Mouse (Mus musculus): ENCODE results near the gene AU018091. TPM values are rescaled to one million over a fixed set of nuclear protein-coding genes. Genes with fewer than 3 reads are reported as not detected.

AU018091 gene
- polyA plus RNA-seq (2016; fragmentation: Nextera tagmentation; extraction: Ambion mirVana) = 0.14 and 0.23 TPM in 2 replicates

GRCm38 (mm10) chr7:3168925-3169324, at the start of gene AU018091:
Gene AU018091, minus strand, starts transcription at chr7:3169203.
- Histone ChIP-seq H3K36me3 (no peaks in the 10 kb centered on the region), H3K27ac (no peak within 1 kb of the TSS), H3K9ac (no peak within 1 kb of the TSS), H3K4me3 (no peak within 1 kb of the TSS), H3K27me3 (no peaks in the 10 kb centered on the region), H3K9me3 (replicated peaks) (peaks cover 8% of the 10 kb centered on the region; the same call in 1 of the 2 replicates), H3K4me2 (replicated peaks) (no peak within 1 kb of the TSS), H3K4me1 (no peaks in the 10 kb centered on the region)
- 86% methylated on average over 3 of the region's 3 CpGs for WGBS
- ATAC-seq (ENCODE audit: low FRiP score) = no peak

DNA sequence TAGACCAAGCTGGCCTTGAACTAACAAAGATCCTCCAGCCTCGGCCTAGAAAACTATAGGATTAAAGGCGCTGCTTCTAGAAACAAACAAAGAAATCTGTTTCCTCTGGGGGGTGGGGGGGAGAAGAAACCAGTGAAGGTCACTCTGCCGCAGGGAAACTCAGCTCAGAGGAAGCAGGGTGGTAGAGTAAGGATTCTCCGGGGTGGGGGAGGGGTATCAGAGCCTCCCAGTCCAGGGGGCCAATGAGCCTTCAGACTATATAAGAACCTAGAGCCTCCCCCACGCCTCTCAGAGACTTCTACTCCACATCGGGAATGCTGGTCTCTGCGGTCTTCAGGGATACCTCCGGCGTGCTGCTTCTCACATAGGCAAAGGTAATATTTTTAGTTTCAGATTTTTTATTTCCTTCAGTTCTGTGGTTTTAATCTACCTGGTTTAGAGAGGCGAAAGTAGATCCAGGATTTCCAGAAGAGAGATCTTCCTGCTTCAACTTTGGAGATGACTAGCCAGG, 48.6 kb upstream of the AU018091 start:
- H3K4me1 ChIP-seq = no peaks in the 10 kb centered on the region
- H3K9me3 ChIP-seq (replicated peaks) = no peaks in the 10 kb centered on the region
- 23% methylated on average over 10 of the region's 10 CpGs for WGBS
- H3K9ac ChIP-seq = no peak overlapping the region
- H3K36me3 ChIP-seq = no peaks in the 10 kb centered on the region
- ATAC-seq (ENCODE audit: low FRiP score) = no peak
- H3K27me3 ChIP-seq = peaks cover 32% of the 10 kb centered on the region
- H3K4me3 ChIP-seq = no peak overlapping the region
- H3K4me2 ChIP-seq (replicated peaks) = no peak overlapping the region
- no peak overlapping the region for H3K27ac ChIP-seq

DNA sequence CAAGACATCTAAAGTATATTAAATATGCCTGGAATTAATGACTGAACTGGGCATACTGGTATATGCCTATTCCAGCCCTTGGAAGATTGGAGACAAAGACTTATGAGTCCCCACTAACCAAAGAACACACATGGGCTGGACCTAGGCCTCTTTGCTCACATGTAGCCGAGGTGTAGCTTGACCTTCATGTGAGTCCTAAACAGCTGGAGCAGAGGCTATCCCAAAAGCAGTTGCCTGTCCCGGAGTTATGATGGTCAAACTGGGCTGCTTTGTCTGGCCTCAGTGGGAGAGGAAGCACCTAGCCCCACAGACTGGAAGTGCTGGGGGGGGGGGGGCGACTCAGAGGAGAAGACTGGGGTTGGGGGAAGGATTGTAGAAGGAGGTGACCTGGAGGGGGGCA, 47.3 kb upstream of the AU018091 start:
- H3K4me1 ChIP-seq = no peaks in the 10 kb centered on the region
- no peaks in the 10 kb centered on the region for H3K36me3 ChIP-seq
- no peak overlapping the region for H3K4me2 ChIP-seq (replicated peaks)
- H3K4me3 ChIP-seq = no peak overlapping the region
- H3K27me3 ChIP-seq = peaks cover 32% of the 10 kb centered on the region
- H3K9me3 ChIP-seq (replicated peaks) = no peaks in the 10 kb centered on the region
- WGBS = 79% methylated on average over 2 of the region's 3 CpGs
- no peak overlapping the region for H3K9ac ChIP-seq
- ATAC-seq (ENCODE audit: low FRiP score) = no peak
- H3K27ac ChIP-seq = no peak overlapping the region

DNA sequence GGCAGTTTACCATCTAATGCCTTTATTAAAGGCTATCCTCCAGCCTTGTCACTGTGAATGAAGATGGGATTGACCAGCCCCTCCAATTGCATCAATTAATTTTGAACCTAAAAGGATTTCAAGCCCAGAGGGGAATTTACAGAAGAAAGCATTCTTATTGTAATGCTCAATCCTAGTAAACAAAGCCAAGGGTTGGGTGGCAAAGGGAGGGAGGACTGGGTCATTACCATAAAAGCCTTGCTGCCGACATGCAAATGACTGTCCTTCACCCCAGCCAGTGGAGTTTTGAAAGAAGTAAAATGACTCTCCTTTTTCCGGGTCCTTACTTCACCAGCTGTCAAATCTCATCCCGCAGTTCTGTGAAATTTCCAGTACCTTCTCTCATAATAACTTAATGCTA, 44.6 kb upstream of the AU018091 start:
- no peak overlapping the region for H3K27ac ChIP-seq
- peaks cover 13% of the 10 kb centered on the region for H3K27me3 ChIP-seq
- H3K36me3 ChIP-seq = no peaks in the 10 kb centered on the region
- H3K4me3 ChIP-seq = no peak overlapping the region
- 12% methylated on average over 3 of the region's 3 CpGs for WGBS
- H3K9me3 ChIP-seq (replicated peaks) = no peaks in the 10 kb centered on the region
- ATAC-seq (ENCODE audit: low FRiP score) = no peak
- no peaks in the 10 kb centered on the region for H3K4me1 ChIP-seq
- no peak overlapping the region for H3K4me2 ChIP-seq (replicated peaks)
- H3K9ac ChIP-seq = no peak overlapping the region

DNA sequence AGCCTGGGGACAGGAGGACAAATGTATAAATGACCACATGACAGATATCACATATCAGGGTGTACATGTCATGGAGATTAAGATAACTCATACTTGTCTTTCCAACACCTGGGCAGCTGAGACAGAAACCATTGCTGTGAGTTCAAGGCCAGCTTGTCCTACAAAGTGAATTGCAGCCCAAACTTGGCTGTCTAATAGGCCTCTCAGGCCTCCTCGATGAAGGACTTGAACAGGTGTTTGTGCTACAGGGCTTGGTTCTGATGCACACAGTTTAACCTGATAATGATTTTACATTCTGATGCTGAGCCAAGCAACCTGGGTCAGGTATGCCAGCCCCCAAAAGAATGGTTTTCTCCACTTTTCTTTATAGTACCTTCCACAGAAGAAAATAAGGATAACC, 44.2 kb upstream of the AU018091 start:
- no peak overlapping the region for H3K27ac ChIP-seq
- no peak overlapping the region for H3K4me2 ChIP-seq (replicated peaks)
- H3K36me3 ChIP-seq = no peaks in the 10 kb centered on the region
- 39% methylated on average over 1 of the region's 1 CpGs for WGBS
- H3K4me1 ChIP-seq = no peaks in the 10 kb centered on the region
- no peaks in the 10 kb centered on the region for H3K9me3 ChIP-seq (replicated peaks)
- ATAC-seq (ENCODE audit: low FRiP score) = no peak
- no peak overlapping the region for H3K9ac ChIP-seq
- H3K27me3 ChIP-seq = peaks cover 9% of the 10 kb centered on the region
- no peak overlapping the region for H3K4me3 ChIP-seq

DNA sequence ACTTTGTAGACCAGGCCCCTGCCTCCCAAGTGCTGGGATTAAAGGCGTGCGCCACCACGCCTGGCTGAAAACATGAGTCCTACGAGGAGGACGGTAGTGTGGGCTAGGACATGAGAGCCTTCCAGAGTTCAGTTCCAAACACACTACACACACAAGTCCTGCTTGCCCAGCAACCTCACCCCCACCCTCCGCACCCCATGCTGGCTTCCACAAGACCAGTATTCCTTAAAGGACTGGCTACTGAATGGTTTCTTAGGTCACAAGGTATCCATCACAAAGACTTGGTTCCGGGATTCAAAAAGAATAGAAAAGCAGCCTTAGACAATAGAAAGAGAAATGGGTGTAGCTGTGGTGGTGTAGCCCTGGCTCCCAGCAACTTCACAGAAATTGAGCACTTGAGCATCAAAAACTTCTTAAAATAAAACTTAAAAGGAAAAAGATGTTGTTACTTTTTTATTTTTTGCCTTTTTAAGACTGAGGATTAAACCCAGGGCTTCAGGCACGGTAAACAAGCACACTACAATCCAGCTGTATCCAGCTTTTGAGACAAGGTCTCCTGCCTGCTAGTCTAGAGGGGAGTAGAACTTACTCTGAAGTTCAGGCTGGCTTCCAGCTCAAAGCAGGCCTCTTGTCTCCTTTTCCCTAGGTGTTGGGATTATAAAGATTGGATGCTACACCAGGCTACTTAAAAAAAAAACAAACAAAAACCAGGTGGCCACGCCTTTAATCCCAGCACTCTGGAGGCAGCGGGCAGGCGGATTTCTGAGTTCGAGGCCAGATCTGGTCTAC, 43.2 kb upstream of the AU018091 start:
- no peak for ATAC-seq (ENCODE audit: low FRiP score)
- no peak overlapping the region for H3K4me3 ChIP-seq
- no peak overlapping the region for H3K27ac ChIP-seq
- no peak overlapping the region for H3K4me2 ChIP-seq (replicated peaks)
- no peaks in the 10 kb centered on the region for H3K4me1 ChIP-seq
- no peaks in the 10 kb centered on the region for H3K9me3 ChIP-seq (replicated peaks)
- H3K9ac ChIP-seq = no peak overlapping the region
- no peaks in the 10 kb centered on the region for H3K36me3 ChIP-seq
- H3K27me3 ChIP-seq = no peaks in the 10 kb centered on the region
- 47% methylated on average over 12 of the region's 12 CpGs for WGBS

DNA sequence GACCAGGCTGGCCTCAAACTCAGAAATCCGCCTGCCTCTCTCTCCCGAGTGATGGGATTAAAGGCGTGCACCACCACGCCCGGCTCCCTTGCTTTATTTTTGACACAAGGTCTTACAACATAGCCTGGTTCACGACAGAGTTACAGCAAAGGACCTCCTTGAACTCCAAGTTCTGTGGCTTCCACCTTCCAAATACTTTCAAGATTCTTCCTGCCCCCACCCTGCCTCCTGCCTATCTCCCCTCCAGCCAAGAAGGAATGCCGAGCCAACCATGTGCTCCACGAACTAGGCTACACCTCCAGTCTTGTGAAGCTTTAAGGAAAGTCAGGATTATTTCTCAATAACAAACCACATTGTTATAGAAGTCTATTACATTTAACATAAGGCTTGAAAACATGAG, 42.5 kb upstream of the AU018091 start:
- H3K9me3 ChIP-seq (replicated peaks) = no peaks in the 10 kb centered on the region
- H3K9ac ChIP-seq = no peak overlapping the region
- H3K27me3 ChIP-seq = no peaks in the 10 kb centered on the region
- H3K36me3 ChIP-seq = no peaks in the 10 kb centered on the region
- no peak overlapping the region for H3K4me3 ChIP-seq
- no peak overlapping the region for H3K27ac ChIP-seq
- H3K4me2 ChIP-seq (replicated peaks) = no peak overlapping the region
- no peaks in the 10 kb centered on the region for H3K4me1 ChIP-seq
- no peak for ATAC-seq (ENCODE audit: low FRiP score)
- WGBS = 74% methylated on average over 8 of the region's 8 CpGs

GRCm38 (mm10) chr7:3210605-3211004, 41.6 kb upstream of the AU018091 start:
- Histone ChIP-seq H3K27ac (no peak overlapping the region), H3K4me2 (replicated peaks) (no peak overlapping the region), H3K4me3 (no peak overlapping the region), H3K9me3 (replicated peaks) (no peaks in the 10 kb centered on the region), H3K9ac (no peak overlapping the region), H3K27me3 (no peaks in the 10 kb centered on the region), H3K4me1 (no peaks in the 10 kb centered on the region), H3K36me3 (no peaks in the 10 kb centered on the region)
- ATAC-seq (ENCODE audit: low FRiP score) = no peak
- WGBS = 43% methylated on average over 6 of the region's 6 CpGs

- H3K36me3 ChIP-seq = no peaks in the 10 kb centered on the region
- H3K27ac ChIP-seq = no peak overlapping the region
- no peak overlapping the region for H3K4me3 ChIP-seq
- H3K9me3 ChIP-seq (replicated peaks) = no peaks in the 10 kb centered on the region
- 10% methylated on average over 4 of the region's 4 CpGs for WGBS
- H3K4me1 ChIP-seq = no peaks in the 10 kb centered on the region
- ATAC-seq (ENCODE audit: low FRiP score) = no peak
- H3K4me2 ChIP-seq (replicated peaks) = no peak overlapping the region
- no peaks in the 10 kb centered on the region for H3K27me3 ChIP-seq
- no peak overlapping the region for H3K9ac ChIP-seq
Observed at GRCm38 (mm10) chr7:3206520-3206919, 37.5 kb upstream of the AU018091 start.

DNA sequence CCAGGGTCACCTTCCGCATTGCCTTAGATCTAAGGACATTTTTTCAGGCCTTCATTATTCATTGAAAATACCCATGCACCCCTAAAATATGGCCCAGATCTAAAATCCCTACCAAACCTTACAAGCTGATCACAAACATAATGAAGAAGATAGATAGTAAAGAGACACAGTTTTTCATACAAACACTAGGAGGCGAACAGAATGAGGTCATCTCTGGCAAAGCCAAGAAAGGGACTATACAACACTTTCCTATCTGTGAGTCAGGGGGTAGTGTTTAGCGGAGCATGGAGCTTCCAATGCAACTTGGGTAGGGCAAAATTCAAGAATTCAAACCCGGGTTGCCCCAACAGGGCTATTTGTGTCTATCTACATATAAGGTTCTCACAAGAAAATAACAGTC, 35.6 kb upstream of the AU018091 start:
- 77% methylated on average over 4 of the region's 4 CpGs for WGBS
- no peak overlapping the region for H3K4me3 ChIP-seq

GRCm38 (mm10) chr7:3203890-3204289, 34.9 kb upstream of the AU018091 start:
- H3K9ac ChIP-seq = no peak overlapping the region
- no peak for ATAC-seq (ENCODE audit: low FRiP score)
- WGBS = 18% methylated on average over 3 of the region's 3 CpGs

More for the DNA sequence above, 35.6 kb upstream of the AU018091 start:
- Histone ChIP-seq H3K36me3 (no peaks in the 10 kb centered on the region), H3K4me1 (no peaks in the 10 kb centered on the region), H3K27me3 (no peaks in the 10 kb centered on the region), H3K27ac (no peak overlapping the region), H3K9ac (no peak overlapping the region), H3K4me2 (replicated peaks) (no peak overlapping the region), H3K9me3 (replicated peaks) (no peaks in the 10 kb centered on the region)
- no peak for ATAC-seq (ENCODE audit: low FRiP score)

DNA sequence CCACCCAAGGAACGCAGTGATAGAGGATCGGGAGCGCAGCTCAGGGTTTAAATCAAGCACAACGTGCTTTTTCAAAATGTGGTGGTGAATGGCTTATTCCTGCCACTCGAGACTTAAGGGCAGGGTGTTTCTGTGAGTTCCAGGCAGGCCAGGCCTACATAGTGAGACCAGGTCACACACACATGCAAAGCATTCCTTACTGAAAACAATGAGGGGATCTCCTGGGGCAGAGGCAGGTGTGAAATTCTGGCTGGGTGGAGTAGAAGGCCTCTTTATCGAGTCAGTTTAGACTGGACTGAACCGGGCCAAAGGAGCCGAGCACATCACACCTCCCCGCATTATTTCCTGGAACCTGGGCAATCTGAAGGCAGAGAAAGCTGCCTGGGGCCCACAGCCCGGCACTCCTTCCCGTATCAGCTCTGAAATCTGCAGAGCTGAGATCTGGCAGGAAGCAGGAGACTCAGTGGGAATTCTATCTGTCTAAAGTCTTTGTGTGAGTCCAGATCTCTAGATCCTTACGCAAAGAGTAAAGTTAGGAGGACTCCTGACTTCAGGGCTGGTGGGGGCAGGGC, 32.2 kb upstream of the AU018091 start:
- no peaks in the 10 kb centered on the region for H3K9me3 ChIP-seq (replicated peaks)
- no peak overlapping the region for H3K27ac ChIP-seq
- ATAC-seq (ENCODE audit: low FRiP score) = no peak
- H3K27me3 ChIP-seq = no peaks in the 10 kb centered on the region
- H3K36me3 ChIP-seq = no peaks in the 10 kb centered on the region
- H3K4me1 ChIP-seq = no peaks in the 10 kb centered on the region
- H3K4me2 ChIP-seq (replicated peaks) = no peak overlapping the region
- H3K4me3 ChIP-seq = no peak overlapping the region
- 37% methylated on average over 12 of the region's 12 CpGs for WGBS
- no peak overlapping the region for H3K9ac ChIP-seq

More at GRCm38 (mm10) chr7:3203890-3204289, 34.9 kb upstream of the AU018091 start:
- Histone ChIP-seq H3K9me3 (replicated peaks) (no peaks in the 10 kb centered on the region), H3K27me3 (no peaks in the 10 kb centered on the region), H3K4me3 (no peak overlapping the region), H3K4me2 (replicated peaks) (no peak overlapping the region), H3K36me3 (no peaks in the 10 kb centered on the region), H3K27ac (no peak overlapping the region), H3K4me1 (no peaks in the 10 kb centered on the region)

DNA sequence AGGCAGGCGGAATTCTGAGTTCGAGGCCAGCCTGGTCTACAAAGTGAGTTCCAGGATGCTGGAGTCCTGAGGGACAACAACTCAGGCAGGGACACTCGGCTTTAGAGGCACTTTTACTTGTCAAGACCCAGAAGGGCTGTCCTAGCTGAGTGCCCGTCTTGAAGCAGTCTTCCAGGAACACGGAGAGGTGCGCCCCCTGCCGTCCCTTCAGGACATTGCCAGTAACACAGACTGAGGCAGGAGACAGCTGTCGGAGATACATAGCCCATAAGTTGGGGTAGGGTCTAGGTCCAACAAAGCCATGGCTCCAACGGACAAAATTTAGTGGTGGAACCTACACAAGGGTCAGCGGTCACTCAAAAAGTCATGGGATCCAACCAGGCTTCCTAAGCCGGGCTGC, 29.9 kb upstream of the AU018091 start:
- 49% methylated on average over 11 of the region's 11 CpGs for WGBS
- Histone ChIP-seq H3K9ac (no peak overlapping the region), H3K36me3 (no peaks in the 10 kb centered on the region)

More for the DNA sequence above, 29.9 kb upstream of the AU018091 start:
- ATAC-seq (ENCODE audit: low FRiP score) = no peak
- no peaks in the 10 kb centered on the region for H3K27me3 ChIP-seq
- no peaks in the 10 kb centered on the region for H3K9me3 ChIP-seq (replicated peaks)
- H3K4me1 ChIP-seq = no peaks in the 10 kb centered on the region
- H3K27ac ChIP-seq = no peak overlapping the region
- no peak overlapping the region for H3K4me2 ChIP-seq (replicated peaks)
- no peak overlapping the region for H3K4me3 ChIP-seq

Data from hindbrain, embryonic 12.5 days (tissue).